Mouse (Mus musculus): ENCODE results near the gene Mogat1.
"Not testable (repeated sequence)": the region's sequence is repeated elsewhere in the genome, so short reads cannot be mapped to it uniquely, and the experiment has no call there.

The Mogat1 gene

GRCm38 (mm10) chr1:78510862-78511261 lies at the start of gene Mogat1:
Gene Mogat1 (plus strand): TSS chr1:78510991.
- no peak for DNase-seq (ENCODE audit: low spot score)

GRCm38 (mm10) chr1:78472441-78472840 lies 38.4 kb upstream of the Mogat1 start:
- no peak for DNase-seq (ENCODE audit: low spot score)

DNA sequence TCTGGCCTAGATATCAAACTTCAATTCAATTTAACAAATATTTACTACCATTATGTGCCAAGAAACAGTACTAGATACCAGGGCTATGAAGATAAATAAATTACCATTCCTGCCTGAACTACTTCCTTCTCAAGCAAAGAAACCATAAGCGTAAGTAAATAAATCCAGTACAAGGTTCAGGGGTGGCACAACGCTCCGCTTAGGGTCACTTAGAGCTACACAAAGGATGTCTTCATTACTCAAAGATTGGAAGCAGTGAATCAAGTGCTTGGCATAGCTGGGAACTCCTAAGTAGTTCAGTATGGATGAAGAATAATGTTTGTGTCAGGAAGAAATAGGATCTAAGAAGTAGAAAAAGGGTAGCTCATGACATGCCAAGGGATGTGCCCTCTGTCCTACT lies 27.4 kb upstream of the Mogat1 start:
- no peak for DNase-seq (ENCODE audit: low spot score)

DNA sequence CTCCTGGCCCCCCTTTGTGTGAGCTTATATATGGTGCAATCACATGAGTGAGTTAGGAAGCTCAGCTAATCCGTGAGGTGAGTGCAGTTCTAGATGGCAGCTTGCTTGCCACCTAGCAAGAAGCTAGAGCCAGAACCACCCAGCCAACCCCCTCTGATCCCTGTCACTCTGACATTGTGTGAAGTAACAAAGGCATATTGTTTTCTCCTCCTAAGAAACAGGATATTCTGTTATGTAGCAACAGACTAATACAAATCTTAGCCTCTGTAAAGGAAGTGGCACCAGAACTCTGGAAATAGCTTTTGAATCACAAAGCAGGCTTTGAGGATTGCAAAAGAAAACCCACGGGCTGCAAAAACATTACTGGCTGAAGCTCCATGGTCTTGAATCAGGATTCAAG lies 26.4 kb upstream of the Mogat1 start:
- no peak for DNase-seq (ENCODE audit: low spot score)

GRCm38 (mm10) chr1:78488427-78488751 lies 22.4 kb upstream of the Mogat1 start:
- no peak for DNase-seq (ENCODE audit: low spot score)

DNA sequence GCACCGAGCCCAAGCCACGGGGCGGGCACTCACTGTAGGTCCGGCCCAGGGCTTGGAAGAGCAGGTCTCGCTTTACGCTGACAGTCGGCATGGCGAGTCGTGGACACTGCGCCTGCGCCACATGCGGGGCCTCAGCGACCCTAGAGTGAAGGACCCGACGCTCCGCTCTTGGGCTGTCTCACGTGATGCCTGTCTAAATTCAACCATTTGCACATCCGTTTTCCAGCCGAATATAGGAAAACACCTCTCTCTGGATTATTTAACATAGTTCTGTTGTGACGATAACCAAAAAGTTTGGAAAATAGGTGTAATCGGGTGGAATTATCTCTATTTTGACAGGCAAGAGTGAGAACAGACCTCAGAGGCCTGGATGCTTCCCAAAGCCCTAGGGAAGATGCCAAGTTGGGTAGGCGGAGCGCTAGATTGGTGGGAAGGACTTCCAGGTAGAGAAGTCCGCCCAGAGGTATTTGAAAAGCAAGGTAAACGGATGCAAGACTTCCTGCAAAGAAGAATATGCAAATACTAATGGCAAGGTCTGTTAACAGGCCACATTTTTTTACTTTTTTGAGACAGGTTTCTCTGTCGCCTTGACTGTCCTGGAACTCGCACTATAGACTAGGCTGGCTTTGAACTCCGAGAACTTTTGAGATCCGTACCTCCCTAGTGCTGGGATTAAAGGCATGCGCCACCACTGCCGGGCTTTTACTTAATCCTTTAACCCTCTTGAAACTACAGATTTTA lies 21.9 kb upstream of the Mogat1 start, which contains the start of gene Farsb:
TSS of gene Farsb (minus strand) at position 146 of the 741 bp plus-strand sequence.
- DNase-seq (ENCODE audit: low spot score) = peak; percentile 95

DNA sequence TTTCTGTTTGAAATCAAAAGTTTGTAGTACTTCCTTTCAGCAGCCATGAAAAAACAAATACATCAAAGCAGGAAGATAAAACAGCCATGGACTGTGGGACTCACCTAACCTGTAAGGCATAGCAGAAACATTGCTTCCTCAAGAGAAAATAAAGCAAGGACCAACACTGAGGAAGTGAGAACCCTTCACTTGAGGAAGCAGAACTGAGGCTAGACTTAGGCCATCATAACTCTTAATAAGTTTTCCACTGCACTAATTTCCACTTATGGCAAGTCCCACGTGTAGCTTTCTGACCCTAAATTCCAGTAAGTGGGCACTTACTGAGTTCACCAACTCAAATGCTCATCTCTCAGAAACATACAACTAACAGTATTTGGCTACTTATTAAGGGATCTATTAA lies 20.6 kb upstream of the Mogat1 start:
- no peak for DNase-seq (ENCODE audit: low spot score)

DNA sequence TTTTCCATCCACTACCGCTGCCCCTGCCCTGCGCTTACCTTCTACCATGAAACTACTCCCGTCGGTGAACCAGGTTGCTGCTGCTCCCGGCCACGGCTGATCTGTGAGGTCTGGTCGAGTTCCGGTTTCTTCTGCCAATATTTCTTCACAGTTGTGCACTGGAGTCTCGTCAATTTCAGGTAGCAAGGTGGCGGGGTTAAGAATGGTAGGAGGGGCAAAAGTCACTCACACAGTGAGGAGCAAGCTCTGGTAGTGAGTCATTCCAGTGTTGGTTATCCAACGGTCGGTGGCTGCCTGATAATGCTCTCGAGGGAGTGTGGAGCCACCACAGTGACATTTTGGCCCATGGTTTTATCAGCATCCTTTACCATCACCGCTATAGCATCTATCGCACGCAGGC lies 9.8 kb upstream of the Mogat1 start:
- no peak for DNase-seq (ENCODE audit: low spot score)

DNA sequence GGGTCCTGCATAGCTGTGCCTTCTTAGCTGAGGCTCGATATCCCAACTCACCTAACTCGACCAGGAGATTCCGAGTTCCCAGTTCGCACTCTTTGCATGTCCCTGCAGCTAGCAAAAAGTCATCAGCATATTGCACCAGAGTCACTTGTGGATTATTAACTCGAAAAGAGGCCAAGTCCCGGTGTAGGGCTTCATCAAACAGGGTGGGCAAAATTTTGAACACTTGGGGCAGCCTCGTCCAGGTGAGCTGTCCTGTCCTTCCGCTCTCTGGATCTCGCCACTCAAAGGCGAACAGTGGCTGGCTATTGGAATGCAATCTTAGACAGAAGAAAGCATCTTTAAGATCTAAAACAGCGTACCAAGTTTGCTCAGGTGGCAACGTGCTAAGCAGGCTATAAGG lies 8.9 kb upstream of the Mogat1 start:
- not testable (repeated sequence) for DNase-seq (ENCODE audit: low spot score)

GRCm38 (mm10) chr1:78502527-78502926 lies 8.3 kb upstream of the Mogat1 start:
- DNase-seq (ENCODE audit: low spot score) = no peak

- DNase-seq (ENCODE audit: low spot score) = no peak
These were observed 3.7 kb upstream of the Mogat1 start for GRCm38 (mm10) chr1:78507137-78507536.

DNA sequence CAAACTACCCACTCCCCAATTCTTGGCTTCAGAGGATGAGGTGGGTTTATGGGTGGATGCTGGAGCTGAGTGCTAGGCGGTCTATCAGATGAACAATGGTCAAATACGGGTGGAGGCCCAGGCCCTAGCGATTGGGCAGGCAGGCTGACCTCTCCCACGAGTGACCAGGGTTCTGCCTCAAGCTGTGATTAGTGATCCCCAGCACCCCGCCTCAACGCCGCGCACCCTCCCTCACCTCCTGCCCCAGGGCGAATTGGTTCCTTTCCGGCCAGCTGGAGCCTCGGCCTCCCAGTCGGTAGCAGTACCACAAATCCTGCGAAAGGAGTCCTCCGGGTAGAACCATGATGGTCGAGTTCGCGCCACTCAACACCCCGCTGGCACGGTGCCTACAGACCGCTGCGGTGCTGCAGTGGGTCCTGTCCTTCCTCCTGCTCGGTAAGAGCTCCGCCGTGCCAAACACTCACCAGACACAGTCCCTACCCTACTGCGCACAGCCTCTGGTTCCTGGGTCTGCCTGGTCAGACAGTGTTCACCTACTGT lies 900 bp downstream of the Mogat1 start, which contains the start of gene BC035947:
TSS of gene BC035947 (minus strand) at position 538 of the 540 bp plus-strand sequence.
- peak; percentile 50 for DNase-seq (ENCODE audit: low spot score)

GRCm38 (mm10) chr1:78512756-78513155 lies 2.0 kb downstream of the Mogat1 start:
- DNase-seq (ENCODE audit: low spot score) = no peak

- DNase-seq (ENCODE audit: low spot score) = no peak
These were observed 8.1 kb downstream of the Mogat1 start for GRCm38 (mm10) chr1:78518907-78519306.

DNA sequence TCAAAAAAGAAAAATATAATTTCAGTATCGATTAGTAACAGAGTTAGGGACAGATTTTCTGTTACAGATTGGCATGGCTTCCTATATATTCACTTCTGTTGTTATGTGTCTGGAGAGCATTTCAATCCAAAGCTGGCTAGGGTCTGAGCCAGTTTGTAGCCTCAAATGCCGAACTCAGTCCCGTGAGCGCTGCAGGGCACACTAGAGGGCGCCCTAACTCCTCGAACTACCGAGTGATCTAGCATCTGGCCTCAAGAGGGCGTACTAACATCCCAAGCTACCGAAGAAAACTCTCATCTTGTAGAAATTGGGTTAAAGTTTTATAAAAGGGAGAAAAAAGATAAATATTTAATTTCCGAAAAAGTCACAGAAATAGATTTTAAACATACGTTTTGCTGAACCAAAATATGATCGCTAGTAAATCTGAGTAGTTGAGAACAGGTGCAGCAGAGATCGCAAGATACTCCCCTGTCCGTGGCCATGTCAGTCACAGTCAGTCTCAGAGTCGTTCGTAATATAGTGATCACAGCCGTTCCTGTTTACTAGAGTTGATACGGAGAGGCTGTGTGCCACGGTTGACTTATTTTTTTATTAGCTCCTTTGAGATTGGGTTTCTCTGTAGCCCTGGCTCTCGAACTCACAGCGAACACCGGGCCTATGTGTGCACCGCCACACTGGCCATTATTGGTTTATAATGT lies 14.5 kb downstream of the Mogat1 start:
- DNase-seq (ENCODE audit: low spot score) = peak; percentile 87

GRCm38 (mm10) chr1:78528356-78528755 lies 17.6 kb downstream of the Mogat1 start:
- no peak for DNase-seq (ENCODE audit: low spot score)

DNA sequence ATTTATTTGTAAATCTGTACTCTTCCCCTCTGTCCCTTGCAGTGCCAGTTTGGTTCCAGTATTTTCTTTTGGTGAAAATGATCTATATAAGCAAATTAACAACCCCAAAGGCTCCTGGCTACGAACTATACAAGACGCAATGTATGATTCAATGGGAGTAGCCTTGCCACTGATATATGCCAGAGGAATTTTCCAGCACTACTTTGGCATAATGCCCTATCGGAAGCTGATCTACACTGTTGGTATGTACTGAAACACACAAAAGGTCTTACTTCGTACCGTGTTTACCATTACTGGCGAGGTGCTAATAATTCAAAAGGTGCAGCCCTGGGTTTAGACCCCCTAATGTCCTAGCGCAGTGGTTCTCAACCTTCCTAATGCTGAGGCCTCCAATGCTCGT lies 18.2 kb downstream of the Mogat1 start:
- no peak for DNase-seq (ENCODE audit: low spot score)

- peak; percentile 37 for DNase-seq (ENCODE audit: low spot score)
These were observed 19.9 kb downstream of the Mogat1 start for GRCm38 (mm10) chr1:78530500-78531215.

- no peak for DNase-seq (ENCODE audit: low spot score)
These were observed 21.5 kb downstream of the Mogat1 start for GRCm38 (mm10) chr1:78532184-78532800.

GRCm38 (mm10) chr1:78534428-78535150 lies 23.8 kb downstream of the Mogat1 start:
- DNase-seq (ENCODE audit: low spot score) = no peak
